Mouse (Mus musculus) midbrain, embryonic 11.5 days (tissue): ENCODE measurements around the gene Lclat1. TPM values are rescaled to one million over a fixed set of nuclear protein-coding genes. Genes with fewer than 3 reads are reported as not detected.

ENCODE experiments used
- ATAC-seq: fragments of 200-750 bp; cut with Nextera tagmentation; 2 replicates; pipeline ENCODE4 v1.8.0; 2017; ENCODE audit warnings: moderate TSS enrichment, moderate library complexity; ENCODE audit not compliant: low FRiP score
- DNase-seq: peaks from one replicate; pipeline ENCODE4 v3.0.0; 2015; ENCODE audit warnings: low spot score; ENCODE audit errors: missing footprints
- H3K27ac ChIP-seq: fragments of 300-500 bp; sonication (generic); 2 replicates; pipeline ENCODE4 v1.5.1; 2014; ENCODE audit warnings: low read depth, low read length
- H3K27me3 ChIP-seq: fragments of 300-500 bp; sonication (generic); 2 replicates; pipeline ENCODE4 v1.6.1; 2014; ENCODE audit warnings: mild to moderate bottlenecking, low read length, moderate library complexity, mixed read lengths; ENCODE audit not compliant: control insufficient read depth, insufficient read depth
- H3K36me3 ChIP-seq: fragments of 300-500 bp; sonication (generic); 2 replicates; pipeline ENCODE4 v1.6.1; 2014; ENCODE audit warnings: mild to moderate bottlenecking, low read length, moderate library complexity, mixed read lengths; ENCODE audit not compliant: control insufficient read depth, insufficient read depth
- H3K4me1 ChIP-seq: fragments of 300-500 bp; sonication (generic); 2 replicates; pipeline ENCODE4 v1.6.1; 2014; ENCODE audit warnings: low read length; ENCODE audit not compliant: control insufficient read depth, insufficient read depth
- H3K4me2 ChIP-seq: fragments of 300-500 bp; sonication (generic); 2 replicates; pipeline ENCODE4 v1.6.1; 2014; ENCODE audit warnings: mild to moderate bottlenecking, moderate library complexity
- H3K4me3 ChIP-seq: fragments of 300-500 bp; sonication (generic); 2 replicates; pipeline ENCODE4 v1.5.1; 2014; ENCODE audit warnings: low read depth, low read length
- H3K9ac ChIP-seq: fragments of 300-500 bp; sonication (generic); 2 replicates; pipeline ENCODE4 v1.6.1; 2014; ENCODE audit warnings: low read length
- H3K9me3 ChIP-seq: fragments of 300-500 bp; sonication (generic); 2 replicates; pipeline ENCODE4 v1.6.1; 2016; ENCODE audit warnings: low read length; ENCODE audit not compliant: control insufficient read depth
- WGBS: fragments of 180-500 bp; shearing (Covaris S2); extraction: QIAGEN DNeasy Blood & Tissue Kit; methylation state at CpG from one replicate; pipeline ENCODE4 v1.1.7; 2014; 5-methylcytosine and 5-hydroxymethylcytosine counted together
- polyA plus RNA-seq: library from polyadenylated mRNA; unstranded; fragments of >200 nt; fragmentation: Nextera tagmentation; extraction: Ambion mirVana; gene quantifications from 2 replicates; pipeline ENCODE4 v1.2.1, GENCODE M21; 2014

Lclat1 gene
- polyA plus RNA-seq, 1 experiment from 2014 or later = 14.3 TPM

- WGBS = 92% methylated on average over 7 of the region's 7 CpGs
- H3K27ac ChIP-seq = no peak overlapping the region
- ATAC-seq = no peak
- no peaks in the 10 kb centered on the region for H3K36me3 ChIP-seq
- no peak overlapping the region for H3K4me3 ChIP-seq
- no peak overlapping the region for H3K9ac ChIP-seq
- H3K27me3 ChIP-seq = no peaks in the 10 kb centered on the region
- no peak overlapping the region for H3K4me2 ChIP-seq
- no peaks in the 10 kb centered on the region for H3K9me3 ChIP-seq
- peak; percentile 51 for DNase-seq
- H3K4me1 ChIP-seq = no peaks in the 10 kb centered on the region
Observed at GRCm38 (mm10) chr17:73169461-73169860, 61.7 kb downstream of the Lclat1 start.

- ATAC-seq = no peak
- H3K36me3 ChIP-seq = no peaks in the 10 kb centered on the region
- no peaks in the 10 kb centered on the region for H3K27me3 ChIP-seq
- H3K4me3 ChIP-seq = no peak overlapping the region
- peak; percentile 2 for DNase-seq
- no peak overlapping the region for H3K9ac ChIP-seq
- H3K27ac ChIP-seq = no peak overlapping the region
- no peaks in the 10 kb centered on the region for H3K9me3 ChIP-seq
- no peak overlapping the region for H3K4me2 ChIP-seq
- H3K4me1 ChIP-seq = no peaks in the 10 kb centered on the region
- 87% methylated on average over 5 of the region's 5 CpGs for WGBS
Observed at GRCm38 (mm10) chr17:73170141-73170540, 62.4 kb downstream of the Lclat1 start.

- no peak overlapping the region for H3K4me2 ChIP-seq
- H3K4me3 ChIP-seq = no peak overlapping the region
- no peaks in the 10 kb centered on the region for H3K27me3 ChIP-seq
- WGBS = 79% methylated on average over 5 of the region's 5 CpGs
- no peaks in the 10 kb centered on the region for H3K36me3 ChIP-seq
- no peaks in the 10 kb centered on the region for H3K4me1 ChIP-seq
- ATAC-seq = no peak
- DNase-seq = no peak
- no peak overlapping the region for H3K9ac ChIP-seq
- no peak overlapping the region for H3K27ac ChIP-seq
- H3K9me3 ChIP-seq = no peaks in the 10 kb centered on the region
Observed at GRCm38 (mm10) chr17:73174083-73174562, 66.3 kb downstream of the Lclat1 start.

- H3K27ac ChIP-seq = no peak overlapping the region
- no peaks in the 10 kb centered on the region for H3K27me3 ChIP-seq
- WGBS = 81% methylated on average over 5 of the region's 5 CpGs
Observed at GRCm38 (mm10) chr17:73175720-73176119, 67.9 kb downstream of the Lclat1 start.

GRCm38 (mm10) chr17:73177079-73177478, 69.3 kb downstream of the Lclat1 start:
- 87% methylated on average over 4 of the region's 4 CpGs for WGBS
- no peak for ATAC-seq

More at GRCm38 (mm10) chr17:73175720-73176119, 67.9 kb downstream of the Lclat1 start:
- ATAC-seq (no peak), DNase-seq (no peak)
- Histone ChIP-seq H3K4me1 (no peaks in the 10 kb centered on the region), H3K9me3 (no peaks in the 10 kb centered on the region), H3K4me3 (no peak overlapping the region), H3K36me3 (no peaks in the 10 kb centered on the region), H3K9ac (no peak overlapping the region), H3K4me2 (no peak overlapping the region)

GRCm38 (mm10) chr17:73186929-73187328, 79.1 kb downstream of the Lclat1 start:
- Histone ChIP-seq H3K27me3 (no peaks in the 10 kb centered on the region), H3K4me2 (no peak overlapping the region), H3K4me3 (no peak overlapping the region), H3K9me3 (no peaks in the 10 kb centered on the region), H3K36me3 (no peaks in the 10 kb centered on the region), H3K27ac (no peak overlapping the region), H3K9ac (no peak overlapping the region), H3K4me1 (no peaks in the 10 kb centered on the region)
- ATAC-seq (no peak), DNase-seq (no peak)
- 93% methylated on average over 5 of the region's 5 CpGs for WGBS

More at GRCm38 (mm10) chr17:73177079-73177478, 69.3 kb downstream of the Lclat1 start:
- Histone ChIP-seq H3K4me1 (no peaks in the 10 kb centered on the region), H3K27me3 (no peaks in the 10 kb centered on the region), H3K4me3 (no peak overlapping the region), H3K27ac (no peak overlapping the region), H3K4me2 (no peak overlapping the region), H3K9ac (no peak overlapping the region), H3K9me3 (no peaks in the 10 kb centered on the region), H3K36me3 (no peaks in the 10 kb centered on the region)
- no peak for DNase-seq

- no peaks in the 10 kb centered on the region for H3K4me1 ChIP-seq
- no peaks in the 10 kb centered on the region for H3K36me3 ChIP-seq
- no peaks in the 10 kb centered on the region for H3K9me3 ChIP-seq
- WGBS = 93% methylated on average over 6 of the region's 6 CpGs
- H3K9ac ChIP-seq = no peak overlapping the region
- no peaks in the 10 kb centered on the region for H3K27me3 ChIP-seq
- no peak overlapping the region for H3K4me2 ChIP-seq
- H3K27ac ChIP-seq = no peak overlapping the region
- DNase-seq (peak; percentile 14), ATAC-seq (no peak)
- H3K4me3 ChIP-seq = no peak overlapping the region
Observed at GRCm38 (mm10) chr17:73194146-73194545, 86.4 kb downstream of the Lclat1 start.

- no peaks in the 10 kb centered on the region for H3K27me3 ChIP-seq
- H3K4me2 ChIP-seq = no peak overlapping the region
- DNase-seq (no peak), ATAC-seq (no peak)
- H3K27ac ChIP-seq = no peak overlapping the region
- H3K9ac ChIP-seq = no peak overlapping the region
- no peaks in the 10 kb centered on the region for H3K9me3 ChIP-seq
- 92% methylated on average over 6 of the region's 6 CpGs for WGBS
- H3K4me1 ChIP-seq = no peaks in the 10 kb centered on the region
- H3K36me3 ChIP-seq = no peaks in the 10 kb centered on the region
- no peak overlapping the region for H3K4me3 ChIP-seq
Observed at GRCm38 (mm10) chr17:73194575-73194974, 86.8 kb downstream of the Lclat1 start.

- Histone ChIP-seq H3K27me3 (no peaks in the 10 kb centered on the region), H3K4me3 (no peak overlapping the region), H3K27ac (no peak overlapping the region), H3K4me1 (no peaks in the 10 kb centered on the region), H3K4me2 (no peak overlapping the region), H3K9ac (no peak overlapping the region), H3K9me3 (no peaks in the 10 kb centered on the region), H3K36me3 (no peaks in the 10 kb centered on the region)
- 78% methylated on average over 2 of the region's 2 CpGs for WGBS
- DNase-seq (peak; percentile 39), ATAC-seq (no peak)
Observed at GRCm38 (mm10) chr17:73195074-73195723, 87.4 kb downstream of the Lclat1 start.
